Mouse (Mus musculus) heart, adult 9 months (tissue): Measurements from ENCODE around the gene Olfr56.
A peak's percentile ranks its signal among the peaks of the same experiment; 100 is the strongest.

Source experiments
- DNase-seq, 2 experiments: peaks; one replicate each; pipeline ENCODE4 v3.0.0; 2022; ENCODE audit warnings: low spot score in 2 of 2

Gene Olfr56

DNA sequence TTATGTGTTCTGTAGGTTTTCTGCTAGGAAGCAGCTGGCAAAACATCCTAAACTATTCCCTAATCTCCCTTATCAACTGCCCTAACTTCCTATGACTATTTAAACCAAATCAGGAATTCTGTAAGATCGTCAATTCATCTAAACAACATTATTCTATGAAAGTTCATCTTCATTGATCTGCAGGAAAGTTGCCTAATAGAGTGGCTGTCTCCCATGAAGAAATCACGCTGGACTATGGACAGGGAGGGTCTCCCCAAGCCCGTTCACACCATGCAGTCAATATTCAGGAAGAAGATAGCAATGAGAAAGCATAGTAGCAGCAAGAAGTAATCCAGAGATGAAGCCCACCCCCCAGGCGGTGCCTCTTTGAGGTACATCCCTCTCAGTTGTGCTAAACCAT, 112.5 kb downstream of the Olfr56 start:
- no peak for DNase-seq

DNA sequence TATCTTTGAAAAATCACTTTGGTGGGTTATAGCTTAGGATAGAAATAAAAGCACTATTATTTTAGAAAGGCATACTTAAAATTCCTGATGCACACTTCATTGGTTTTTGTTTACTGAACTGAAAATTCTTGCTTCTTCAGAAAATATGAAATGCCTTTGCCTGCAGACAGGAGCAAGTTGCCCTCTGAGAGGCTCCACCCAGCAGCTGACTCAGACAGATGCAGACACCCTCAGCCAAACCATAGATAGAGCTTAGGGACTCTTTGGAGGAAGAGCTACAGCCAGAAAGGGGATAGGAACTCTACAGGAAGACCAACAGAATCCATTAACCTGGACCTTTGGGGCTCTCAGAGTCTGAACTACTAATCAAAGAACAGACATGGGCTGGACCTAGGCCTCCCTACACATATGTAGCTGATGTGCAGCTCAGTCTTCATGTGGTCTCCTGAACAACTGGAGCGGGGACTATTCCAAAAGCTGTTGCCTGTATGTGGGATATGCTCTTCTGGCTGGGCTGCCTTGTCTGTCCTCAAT, 113.4 kb downstream of the Olfr56 start:
- no peak for DNase-seq

DNA sequence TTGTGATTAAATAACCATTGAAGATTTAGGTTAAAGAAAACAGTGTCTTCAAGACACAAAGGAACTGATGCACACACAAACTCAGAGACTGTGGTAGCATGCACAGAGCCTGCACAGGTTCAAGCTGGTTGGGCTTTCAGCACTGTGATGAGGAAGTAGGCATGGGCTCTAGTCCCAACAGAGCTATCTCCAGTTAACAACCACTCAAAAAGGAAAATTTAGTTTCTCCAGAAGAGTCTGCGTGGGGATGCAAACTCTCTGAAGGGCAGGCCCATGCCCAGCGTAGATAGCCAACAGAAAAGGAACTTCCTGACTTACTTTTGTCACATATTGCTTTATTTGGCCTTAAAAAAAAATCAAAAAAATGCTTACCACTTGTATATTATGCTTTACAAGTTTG, 114.1 kb downstream of the Olfr56 start:
- no peak for DNase-seq

DNA sequence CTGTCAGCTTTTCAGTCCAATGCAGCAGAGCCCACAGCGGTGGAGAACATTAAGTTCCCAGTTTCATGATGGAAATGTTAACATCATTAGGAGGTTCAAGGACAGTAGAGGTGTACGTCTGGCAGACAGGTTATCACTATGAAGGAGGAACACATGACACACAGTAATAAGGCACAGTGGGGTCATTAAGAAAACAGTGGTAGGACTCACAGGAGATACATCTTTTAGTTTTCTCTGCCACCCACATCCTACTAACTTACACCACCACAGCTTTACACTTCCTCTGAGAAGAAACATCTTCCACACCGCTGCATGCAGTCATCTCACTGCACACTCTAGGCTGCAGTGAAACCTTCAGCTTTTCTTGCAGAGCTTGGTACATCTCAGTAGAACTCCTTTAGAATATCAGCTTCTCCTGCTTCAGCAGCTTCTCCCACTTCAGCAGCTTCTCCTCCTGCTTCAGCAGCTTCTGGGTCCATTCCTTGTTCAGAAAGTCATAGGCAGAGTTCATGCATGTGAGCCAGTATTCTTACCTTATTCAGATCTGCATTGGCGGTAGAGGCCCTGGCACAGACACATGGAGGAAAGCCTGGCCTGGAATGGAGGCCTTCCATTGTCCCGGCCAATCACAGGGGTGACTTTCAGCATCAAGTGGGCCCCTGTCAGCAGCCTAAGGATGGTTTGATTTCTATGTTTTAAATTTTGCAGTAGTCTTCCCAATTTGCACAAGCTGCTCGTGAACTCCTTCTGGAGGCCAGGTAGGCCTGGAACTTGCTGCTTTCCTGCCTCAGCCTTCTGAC, 115.4 kb downstream of the Olfr56 start:
- DNase-seq = no peak

DNA sequence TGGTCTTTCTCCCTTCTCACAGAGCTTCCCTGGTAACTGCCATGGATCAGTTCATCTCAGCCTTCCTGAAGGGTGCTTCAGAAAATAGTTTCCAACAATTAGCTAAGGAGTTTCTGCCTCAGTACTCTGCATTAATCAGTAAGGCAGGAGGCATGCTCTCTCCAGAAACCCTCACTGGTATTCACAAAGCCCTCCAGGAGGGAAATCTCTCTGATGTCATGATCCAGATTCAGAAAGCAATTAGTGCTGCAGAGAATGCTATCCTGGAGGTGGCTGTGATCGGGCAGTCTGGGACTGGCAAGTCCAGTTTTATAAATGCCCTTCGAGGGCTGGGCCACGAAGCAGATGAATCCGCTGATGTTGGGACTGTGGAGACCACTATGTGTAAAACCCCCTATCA, 116.7 kb downstream of the Olfr56 start:
- no peak for DNase-seq

DNA sequence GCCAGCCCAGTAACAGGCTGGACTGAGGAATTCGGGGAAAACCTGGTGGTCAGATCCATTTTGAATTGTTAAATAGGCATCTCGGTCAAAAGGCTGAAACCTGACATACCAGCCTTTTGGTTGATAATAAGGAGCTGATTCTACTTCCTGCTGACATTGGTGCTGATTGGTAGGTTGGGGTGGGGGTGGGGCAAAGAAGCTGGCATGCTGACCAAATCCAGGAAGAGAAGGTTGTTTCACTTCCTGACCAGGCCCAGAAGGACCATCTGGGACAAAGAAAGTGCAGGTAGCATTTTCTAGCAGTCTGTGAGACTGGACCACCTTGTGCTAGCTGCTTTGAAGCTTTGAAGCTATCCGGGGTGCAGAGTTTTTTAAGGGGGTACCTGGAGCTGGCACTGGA, 121.7 kb downstream of the Olfr56 start:
- no peak for DNase-seq

DNA sequence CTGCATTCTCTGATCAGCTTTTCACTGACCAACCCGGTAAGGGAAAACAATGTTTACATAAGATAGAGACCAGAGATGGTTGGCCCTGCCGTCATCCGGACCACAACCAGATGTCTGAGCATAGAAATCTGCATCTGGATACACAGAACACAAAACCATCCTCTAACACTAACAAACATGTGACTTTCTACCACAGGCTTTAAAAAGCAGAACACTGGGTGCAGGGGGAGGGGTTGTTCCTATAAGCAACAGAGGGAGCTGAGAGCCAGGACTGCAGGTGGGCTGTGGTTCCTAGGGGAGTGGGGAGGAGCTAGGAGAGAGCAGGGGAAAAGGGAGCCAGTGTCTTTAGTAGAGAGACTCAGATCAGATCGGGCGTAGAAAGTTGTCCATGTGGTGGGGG, 122.8 kb downstream of the Olfr56 start:
- DNase-seq = no peak

DNA sequence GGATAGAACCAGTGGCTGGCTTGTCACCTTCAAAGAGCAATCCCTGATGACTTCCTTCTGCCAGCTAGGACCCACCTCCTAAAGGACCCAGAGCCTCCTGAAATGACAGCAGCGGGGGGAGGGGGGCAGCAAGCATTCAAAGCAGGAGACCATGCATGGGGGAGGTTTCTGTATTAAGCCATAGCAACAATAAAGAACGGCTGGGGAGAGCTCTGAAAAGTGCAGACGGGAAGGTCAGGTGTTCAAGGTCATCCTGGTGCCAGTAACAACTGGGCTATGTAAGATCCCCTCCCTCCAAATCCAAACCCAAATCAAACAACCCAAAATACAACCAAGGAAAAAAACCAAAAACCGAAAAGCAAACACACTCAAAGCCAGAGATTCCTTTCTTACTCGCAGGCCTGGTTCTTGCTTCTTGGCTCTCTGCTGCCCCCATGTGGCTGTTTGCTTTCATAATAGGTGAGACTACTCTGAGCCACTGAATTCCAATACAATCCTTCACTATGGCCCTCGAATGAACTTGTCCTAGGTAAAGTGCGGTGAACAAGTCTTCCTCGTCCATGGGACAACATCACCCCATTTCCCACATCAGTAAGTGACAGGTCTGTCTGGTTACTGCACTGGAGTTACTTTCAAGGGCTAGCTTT, 124.5 kb downstream of the Olfr56 start:
- peak; percentile 59 to 79 for DNase-seq

DNA sequence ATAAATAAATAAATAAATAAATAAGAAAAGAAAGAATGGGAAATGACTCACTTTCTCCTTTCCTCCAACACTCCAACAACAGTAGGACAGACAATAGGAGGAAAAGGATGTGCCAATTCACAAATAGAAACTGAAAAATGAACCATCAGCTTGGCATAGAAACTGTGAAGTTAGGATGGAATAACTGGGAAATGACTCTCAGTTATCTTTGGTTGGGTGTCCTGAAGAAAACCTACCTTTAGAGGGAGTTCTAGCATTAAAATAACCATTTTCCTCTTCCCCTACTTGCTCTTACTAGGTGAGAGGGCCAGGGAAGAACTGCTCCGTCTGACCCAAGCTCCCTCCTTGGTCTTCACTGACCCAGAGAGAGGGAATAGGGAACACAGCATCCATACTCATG, 127.1 kb downstream of the Olfr56 start:
- no peak for DNase-seq

DNA sequence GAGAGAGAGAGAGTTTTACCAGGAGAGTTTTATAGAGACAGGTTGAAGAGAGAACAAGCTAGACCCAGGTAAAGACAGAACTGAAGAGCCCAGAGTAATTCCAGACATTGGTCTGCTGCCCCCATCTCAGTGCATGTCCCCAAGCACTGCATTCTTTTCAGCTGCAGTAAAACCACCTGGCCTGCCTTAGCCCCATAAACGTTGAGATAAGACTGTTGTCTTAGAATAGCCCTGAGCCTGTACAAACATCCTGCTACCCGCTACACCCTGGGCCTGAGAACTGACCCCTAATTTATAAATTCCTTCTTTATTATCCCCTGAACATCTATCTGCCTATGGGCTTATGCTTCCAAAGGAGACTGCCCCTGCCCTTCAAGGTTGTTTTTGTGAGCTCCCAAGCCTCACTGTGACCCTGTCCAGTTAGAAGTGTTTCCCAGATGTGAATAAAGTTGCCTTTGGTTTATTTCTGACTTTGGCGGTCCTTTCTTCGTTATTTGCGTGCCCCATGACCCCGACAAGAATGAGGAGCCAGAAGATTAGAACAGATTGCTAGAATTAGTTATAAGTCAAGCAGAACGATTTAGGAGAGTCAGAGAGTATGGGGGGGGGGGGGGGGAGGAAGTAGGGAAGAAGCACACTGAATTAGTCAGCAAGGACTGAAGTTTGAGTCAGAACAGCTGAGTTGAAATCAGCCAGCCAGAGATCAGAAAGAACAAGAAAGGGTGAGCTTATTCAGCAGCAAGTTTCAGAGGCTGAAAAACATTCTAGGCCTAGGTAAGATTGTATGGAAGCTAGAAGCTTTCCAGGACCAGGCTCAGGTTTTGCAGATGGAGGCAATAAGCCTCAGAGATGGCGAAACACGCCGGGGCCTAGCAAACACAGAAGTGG, 129.2 kb downstream of the Olfr56 start:
- DNase-seq = no peak

DNA sequence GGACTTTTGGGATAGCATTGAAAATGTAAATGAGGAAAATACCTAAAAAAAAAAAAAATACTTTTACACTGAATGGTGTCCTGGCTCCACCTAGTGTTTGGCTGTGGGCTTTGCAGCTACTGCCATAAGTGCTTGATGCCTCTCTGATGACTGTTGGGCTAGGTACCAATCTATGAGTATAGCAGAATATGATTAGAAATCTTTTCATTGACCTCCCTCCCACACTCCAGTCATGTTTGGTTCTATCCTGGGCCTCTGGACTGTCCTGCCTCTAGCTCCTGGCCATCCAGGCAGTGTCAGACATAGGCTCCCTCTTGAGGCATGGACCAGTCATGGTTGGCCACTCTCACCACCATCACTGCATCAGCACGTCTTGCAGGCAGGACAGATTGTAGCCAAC, 130.1 kb downstream of the Olfr56 start:
- DNase-seq = no peak

DNA sequence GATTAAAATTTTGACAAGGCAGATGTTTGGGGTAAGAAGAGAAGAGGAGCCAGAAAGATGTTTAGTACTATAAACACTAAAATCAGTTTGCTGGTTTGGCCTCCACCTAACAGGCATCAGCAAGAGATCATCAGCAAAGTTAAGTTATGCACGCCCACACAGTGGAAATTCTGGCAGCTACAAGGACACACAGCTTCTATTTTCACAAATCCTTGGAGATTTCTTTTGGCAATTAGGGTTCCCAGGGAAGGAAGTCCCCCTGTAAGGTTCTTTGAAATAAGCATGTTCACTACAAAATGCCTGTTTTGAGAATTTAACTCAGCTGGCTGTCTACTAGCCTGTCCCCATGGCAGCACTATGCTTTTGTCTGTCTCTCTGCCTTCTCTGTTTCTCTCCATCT, 132.3 kb downstream of the Olfr56 start:
- peak in 1 of 2 experiments; percentile 39 for DNase-seq

DNA sequence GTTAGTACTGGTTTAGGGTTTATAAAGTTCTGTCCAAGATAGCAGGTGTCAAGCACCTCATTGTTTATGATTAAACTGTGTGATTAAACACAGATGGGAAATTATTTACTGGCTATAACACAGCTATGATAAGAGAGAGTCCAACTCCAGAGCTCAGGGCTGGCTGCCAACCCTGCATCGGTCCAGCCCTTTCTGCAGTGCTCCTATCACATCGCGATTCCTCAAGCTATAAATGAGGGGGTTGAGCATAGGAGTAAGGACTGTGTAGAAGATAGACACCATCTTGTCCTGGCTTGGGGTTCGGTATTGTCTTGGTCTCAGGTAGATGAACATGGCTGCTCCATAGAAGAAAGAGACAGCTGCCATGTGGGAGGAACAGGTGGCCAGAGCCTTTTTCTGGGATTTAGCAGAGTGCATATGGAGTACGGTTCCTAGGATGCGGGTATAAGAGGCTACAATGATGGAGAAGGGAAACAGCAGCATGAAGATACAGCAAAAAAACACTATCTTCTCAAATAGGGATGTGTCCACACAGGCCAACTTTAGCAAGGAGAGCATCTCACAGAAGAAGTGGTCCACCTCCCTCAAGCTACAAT, 134.0 kb downstream of the Olfr56 start:
- no peak for DNase-seq

DNA sequence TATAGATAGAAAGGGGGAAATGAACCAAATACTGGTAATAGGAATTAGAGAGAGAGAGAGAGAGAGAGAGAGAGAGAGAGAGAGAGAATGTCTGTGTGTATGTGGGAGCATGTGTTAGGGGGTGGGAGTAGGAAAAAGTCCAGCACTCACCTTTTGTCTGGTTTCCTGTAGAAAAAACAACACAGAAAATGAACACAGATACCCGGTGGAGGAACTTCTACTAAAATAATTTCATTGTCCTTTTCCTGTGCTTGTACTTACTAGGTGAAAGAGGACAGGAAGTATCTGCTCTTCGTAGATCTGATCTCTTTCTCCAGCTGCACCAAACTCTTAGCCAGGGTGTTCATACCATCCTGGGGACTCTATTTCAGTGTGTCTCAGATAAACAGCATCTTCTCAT, 135.5 kb downstream of the Olfr56 start:
- DNase-seq = peak in 1 of 2 experiments; percentile 44

DNA sequence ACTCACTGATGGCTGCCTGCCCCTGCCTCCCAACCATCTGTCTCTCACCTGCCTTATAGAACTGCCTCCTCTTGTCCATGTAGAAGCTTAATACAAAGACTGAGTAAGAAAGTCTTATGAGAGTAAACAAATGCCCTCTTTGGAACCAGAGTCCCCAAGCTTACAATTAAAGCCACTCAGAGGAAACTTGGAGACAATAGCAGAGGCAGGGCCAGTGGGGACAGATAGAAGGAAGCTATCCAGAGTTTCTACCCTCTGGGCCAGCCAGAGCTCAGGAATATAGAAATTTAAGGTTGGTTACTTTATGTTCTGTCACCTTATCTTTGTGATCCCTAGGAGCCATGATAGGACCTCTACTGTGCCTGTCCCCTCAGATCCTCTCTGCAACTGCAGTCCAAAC, 136.1 kb downstream of the Olfr56 start, which contains the start of gene Olfr1396:
Gene Olfr1396 (minus strand): TSS at position 101 of the 400 bp plus-strand sequence.
- DNase-seq = no peak

DNA sequence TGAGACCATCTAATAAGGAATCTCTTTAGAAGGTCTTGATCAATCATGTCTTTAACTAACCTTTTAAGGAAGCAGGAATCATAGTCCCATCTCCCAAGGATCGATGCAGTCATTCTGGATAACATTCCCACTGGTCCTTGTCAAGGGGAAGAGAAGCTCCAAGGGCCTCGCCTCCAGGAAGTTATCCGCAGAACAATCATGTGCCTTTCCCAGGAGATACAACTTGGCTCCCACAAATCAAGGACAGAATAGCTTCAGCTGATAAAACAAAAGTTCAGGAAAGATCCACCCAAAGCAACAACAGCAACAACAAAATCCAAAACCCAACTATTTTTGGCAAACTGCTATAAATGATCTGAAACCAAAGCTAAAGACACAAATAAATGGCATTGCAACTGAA, 140.9 kb downstream of the Olfr56 start:
- DNase-seq = peak in 1 of 2 experiments; percentile 31

DNA sequence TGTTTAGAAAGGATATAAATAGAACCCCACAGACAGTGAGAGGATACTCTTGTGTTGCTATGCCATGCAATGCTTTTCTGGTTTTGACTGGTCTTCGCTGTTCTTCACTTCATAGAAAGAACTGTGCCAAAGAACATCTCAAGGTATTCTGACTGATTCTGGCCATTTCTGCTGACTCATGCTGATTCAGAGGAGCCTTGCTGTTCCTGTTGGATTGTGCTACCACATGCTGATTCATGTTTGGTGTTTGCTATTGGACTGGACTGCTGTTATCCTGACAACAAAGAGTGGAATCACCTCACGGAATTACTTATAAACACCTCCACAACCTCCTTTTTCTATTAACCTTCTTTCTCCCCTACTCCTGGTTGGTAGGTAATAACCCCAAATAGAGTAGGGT, 145.5 kb downstream of the Olfr56 start:
- DNase-seq = no peak

DNA sequence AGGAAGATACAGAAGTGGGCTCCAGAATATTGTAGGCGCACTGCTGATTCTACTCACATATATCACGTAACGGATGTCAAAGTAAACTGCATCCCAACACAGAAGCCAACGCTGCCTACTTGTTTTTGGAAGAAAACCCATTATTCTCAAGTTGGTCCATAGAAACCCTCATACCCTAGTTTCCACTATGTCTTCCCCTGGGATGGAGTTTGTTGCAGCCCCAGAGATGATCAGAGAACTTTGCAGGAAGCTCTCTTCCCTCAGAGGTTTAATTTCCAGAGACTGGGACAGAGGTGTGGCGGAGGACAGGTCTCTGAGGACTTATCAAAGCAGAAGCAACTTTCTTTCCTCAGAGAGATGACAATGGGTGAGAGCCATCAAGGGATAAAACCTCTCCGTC, 163.3 kb downstream of the Olfr56 start, which contains the start of gene Olfr1395:
Gene Olfr1395 (plus strand): TSS at position 301 of the 400 bp plus-strand sequence.
- DNase-seq = no peak

DNA sequence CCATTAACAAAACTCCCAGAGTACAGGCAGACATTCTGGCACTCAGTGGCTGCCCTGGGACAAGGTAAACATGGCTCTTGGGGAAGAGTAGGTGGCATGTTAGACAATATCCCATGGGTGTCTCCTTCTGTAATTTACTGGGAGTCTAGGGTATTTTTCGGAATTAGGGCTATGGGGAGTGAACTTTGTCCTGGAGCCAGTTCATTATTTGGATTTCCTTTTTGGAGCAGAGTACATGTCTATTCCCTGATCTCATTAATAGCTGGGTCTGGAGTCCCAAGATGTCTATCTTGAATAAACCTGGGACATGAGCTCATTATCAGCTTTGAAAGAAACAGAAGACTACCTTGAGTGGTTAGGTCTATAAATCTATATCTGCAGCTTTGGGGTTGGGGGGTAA, 175.4 kb downstream of the Olfr56 start, which contains the start of gene Olfr1394:
Gene Olfr1394 (plus strand): TSS at position 301 of the 400 bp plus-strand sequence.
- DNase-seq = no peak

DNA sequence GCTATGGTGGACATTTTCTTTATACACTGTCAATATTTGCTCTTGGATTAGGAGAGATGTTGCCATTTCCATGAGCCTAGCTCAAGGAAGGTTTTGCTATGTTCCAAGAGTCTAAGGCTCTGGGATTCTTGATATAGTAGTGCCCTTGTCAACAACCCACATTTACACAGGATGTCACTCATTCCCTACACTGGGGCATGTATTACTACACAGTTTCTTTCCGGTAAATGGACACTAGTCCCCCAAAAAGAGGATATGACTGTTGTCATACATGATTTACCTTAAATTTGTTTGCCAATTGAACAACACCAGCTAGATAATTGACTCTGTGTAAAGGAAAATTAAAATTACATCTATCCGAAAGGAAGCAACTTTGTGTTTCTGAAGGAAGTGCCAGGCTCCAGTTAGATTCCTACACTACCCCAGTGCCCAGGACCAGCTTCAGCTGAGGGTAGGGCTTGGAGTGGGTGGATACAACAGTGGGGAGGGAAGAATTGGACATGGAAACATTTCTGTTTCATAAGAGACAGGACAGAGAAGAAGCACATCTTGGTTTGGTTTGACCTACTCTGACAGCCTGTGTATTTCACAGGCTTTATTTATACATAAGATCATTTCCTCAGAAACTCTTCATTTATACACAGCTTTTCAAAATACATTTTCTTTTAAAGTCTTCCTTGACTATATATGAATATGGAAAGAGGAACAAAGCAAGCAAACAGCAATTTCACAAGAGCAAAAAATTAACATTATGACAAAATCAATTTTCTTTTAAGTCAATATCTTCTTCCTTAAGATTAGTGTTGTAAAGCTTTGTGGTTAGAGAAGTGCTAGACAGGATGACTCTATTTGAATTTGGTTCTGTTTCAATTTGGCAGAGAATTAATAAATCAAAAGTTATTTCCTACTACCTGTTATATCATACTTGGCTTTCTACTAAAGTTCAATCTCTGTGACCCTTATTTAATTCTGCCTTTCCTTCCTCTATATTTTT, 178.4 kb downstream of the Olfr56 start:
- no peak for DNase-seq
